Mouse (Mus musculus): ENCODE results near the gene Hsf3. TPM values are rescaled to one million over a fixed set of nuclear protein-coding genes. Genes with fewer than 3 reads are reported as not detected.
"Not testable (repeated sequence)": the region's sequence is repeated elsewhere in the genome, so short reads cannot be mapped to it uniquely, and the experiment has no call there.

Hsf3 gene
- total RNA-seq (2021), result under 1 TPM; 0.14 to 0.16 TPM

DNA sequence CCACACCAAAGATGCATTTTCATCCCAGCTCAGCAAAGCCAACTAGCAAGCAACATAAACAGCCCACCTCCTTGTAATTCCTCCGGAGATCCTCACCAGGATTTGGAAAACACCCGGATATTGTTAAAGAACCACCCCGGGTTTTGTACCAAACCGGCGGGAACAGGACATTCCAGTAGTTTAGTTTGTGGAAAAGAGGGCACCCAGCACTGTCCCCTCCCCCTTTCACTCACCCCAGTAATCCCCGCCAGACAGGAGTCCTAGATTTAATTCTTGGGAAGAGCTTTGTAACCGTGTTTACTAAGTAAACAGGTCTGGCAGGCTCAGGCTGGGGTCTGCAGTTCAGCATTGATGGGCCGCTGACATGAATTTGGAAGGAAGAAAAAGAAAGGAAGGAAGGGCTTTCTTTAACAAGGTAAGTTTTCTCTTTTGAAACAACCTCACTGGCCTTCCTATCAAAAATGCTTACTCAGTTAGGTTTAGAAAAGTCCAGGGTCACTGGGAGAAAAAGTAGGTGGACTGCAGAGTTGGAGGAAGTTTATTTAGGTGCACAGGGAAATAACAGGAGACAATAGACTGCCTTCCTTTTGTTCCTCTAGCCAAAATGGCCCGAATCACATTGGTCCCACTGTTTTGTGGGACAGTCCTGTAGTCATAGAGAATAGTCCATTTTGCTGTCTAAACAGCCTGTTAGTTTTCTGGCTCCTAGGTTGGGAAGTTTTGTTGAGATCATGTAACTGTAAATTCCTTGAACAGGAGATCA lies at the start of gene Hsf3:
Hsf3 (minus strand) TSS at position 94 of the 763 bp plus-strand sequence.
- peak; percentile 34 for DNase-seq

DNA sequence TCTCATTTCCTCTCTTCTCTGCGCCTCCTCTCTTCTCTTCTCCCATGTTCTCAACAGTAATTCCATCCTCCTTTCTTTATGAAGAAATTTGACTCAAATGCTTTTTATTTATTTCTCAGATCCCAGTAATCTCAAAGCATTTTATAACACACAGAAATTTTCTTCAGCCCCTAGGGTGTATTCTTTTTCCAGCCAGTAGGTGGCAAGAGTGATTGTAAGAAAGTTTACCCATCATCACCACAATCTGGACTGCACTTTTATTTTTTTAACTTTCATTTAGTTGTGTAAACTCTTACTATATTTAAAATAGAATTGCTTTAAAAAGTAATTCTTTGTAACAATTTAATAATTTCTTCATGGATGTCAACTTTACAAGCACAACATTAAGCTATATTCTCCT lies 45.5 kb upstream of the Hsf3 start:
- DNase-seq, result no peak

DNA sequence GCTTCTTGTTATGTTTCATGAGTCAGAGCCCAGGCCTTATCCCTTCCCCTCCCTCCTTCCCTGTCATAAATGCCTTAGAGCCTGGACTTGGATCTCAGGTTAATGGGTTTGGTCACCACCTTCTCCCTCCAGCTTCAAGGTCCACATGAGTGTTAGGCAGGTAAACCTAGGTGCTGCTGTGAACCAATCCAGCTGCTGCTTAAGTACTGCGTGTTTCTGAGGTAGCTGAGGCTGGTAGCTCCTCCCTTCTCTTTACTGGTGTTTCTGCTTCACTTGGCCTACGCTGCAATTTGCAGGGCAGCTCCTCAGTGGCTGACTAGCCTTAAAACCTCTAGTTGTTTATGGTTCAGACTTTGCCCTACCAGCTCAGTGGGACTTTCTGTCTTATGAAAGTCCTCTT lies 945 bp downstream of the Hsf3 start, which contains the start of gene Heph:
Heph (plus strand) TSS at position 211 of the 400 bp plus-strand sequence.
- DNase-seq, result no peak

DNA sequence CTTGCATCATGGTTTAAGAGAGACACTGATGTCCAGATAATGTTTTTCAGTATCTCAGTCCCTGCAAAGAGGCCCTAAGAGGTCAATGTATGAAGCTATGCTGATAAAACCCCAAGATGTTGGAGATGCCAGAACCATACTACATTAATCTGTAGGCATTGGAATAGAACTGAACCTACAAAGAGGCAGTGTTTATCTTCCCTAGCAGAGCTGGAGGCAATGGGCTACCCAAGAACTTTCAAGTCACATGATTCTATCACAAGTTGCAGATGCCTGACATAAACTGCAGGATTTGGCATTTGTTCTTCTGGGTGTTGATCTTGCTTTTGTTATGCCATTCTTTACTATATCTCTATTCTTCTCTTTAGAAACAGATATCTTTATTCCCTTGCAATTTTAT lies 36.7 kb downstream of the Hsf3 start:
- DNase-seq, result no peak

DNA sequence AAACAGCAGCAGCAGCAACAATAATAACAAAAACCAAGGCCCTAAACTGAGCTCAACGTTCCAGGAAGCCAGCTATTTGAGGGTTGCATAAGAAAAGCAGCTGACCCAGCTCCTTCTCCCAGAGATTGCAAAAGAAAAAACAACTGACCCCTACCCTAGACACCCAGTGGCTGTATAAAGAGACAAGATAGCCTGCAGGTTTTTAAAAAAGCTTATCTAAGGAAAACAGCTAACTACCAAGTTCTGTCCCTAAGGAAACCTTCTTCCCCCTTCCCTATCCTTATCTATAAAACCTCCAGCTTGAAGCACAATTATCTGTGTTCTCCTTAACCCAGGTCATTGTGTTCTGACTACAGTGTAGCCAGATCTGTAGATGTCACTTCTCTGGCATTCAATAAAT lies 38.4 kb downstream of the Hsf3 start:
- no peak for DNase-seq

GRCm38 (mm10) chrX:96416970-96417369 lies 39.1 kb downstream of the Hsf3 start:
- no peak for DNase-seq

DNA sequence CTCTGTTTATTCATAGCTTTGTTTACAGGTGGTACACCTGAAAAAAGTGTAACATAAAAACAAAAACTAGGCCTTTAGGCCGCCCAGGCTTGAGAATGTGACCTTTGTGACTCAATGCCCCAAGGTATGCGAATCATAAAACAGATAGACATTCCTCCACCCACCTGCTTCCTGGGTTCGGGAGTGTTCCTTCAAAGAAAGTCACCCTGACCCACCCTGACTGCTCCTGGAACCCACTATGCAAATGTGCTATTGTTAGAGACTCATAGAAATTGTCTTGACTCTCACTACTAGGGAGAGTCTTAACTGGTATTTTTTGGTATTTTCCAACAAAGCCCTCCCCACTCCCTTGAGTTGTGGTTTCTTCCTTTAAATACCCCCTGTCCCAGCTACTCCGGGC lies 40.7 kb downstream of the Hsf3 start:
- not testable (repeated sequence) for DNase-seq

- DNase-seq, result no peak
These were observed 117.0 kb downstream of the Hsf3 start for GRCm38 (mm10) chrX:96339108-96339507.

DNA sequence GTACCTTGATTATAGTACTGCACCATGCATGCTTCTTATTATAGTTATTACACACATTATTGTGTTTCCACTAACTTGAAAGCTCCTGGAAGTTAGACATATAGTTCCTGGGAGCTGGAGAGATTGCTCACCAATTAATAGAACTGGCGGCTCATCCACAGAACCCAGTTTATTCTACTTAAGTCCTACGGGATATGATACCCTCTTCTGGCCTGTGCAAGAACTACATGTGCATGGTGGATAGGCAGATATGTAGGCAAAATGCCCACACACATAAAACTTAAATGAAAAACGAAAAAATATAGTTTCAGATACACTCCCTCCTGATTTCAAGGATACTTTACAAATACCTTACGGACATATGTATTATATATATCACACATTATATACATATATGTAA lies 126.3 kb downstream of the Hsf3 start:
- DNase-seq, result peak; percentile 7

GRCm38 (mm10) chrX:96293338-96293737 lies 162.8 kb downstream of the Hsf3 start, which contains the start of gene Vsig4:
TSS of gene Vsig4 (minus strand) at chrX:96293438.
- no peak for DNase-seq

- DNase-seq, result no peak
These were observed 199.6 kb downstream of the Hsf3 start for GRCm38 (mm10) chrX:96256509-96256908.

Other genes with a start within 250 kb of the Hsf3 start
- not detected for gene Vsig4, start 162.9 kb downstream of the Hsf3 start, total RNA-seq (2021)
- gene Heph, start 935 bp downstream of the Hsf3 start, total RNA-seq (2021), result 10 to 100 TPM; 16.1 to 18.5 TPM